Mouse (Mus musculus): ENCODE measurements around the gene Tmem95. TPM values are rescaled to one million over a fixed set of nuclear protein-coding genes. Genes with fewer than 3 reads are reported as not detected.

The Tmem95 gene
- not detected for polyA plus RNA-seq (2015; fragmentation: Illumina TruSeq; extraction: RNeasy Lipid Tissue Mini Kit (QIAGEN cat#74804); ENCODE audit: insufficient read depth, low replicate concordance)

DNA sequence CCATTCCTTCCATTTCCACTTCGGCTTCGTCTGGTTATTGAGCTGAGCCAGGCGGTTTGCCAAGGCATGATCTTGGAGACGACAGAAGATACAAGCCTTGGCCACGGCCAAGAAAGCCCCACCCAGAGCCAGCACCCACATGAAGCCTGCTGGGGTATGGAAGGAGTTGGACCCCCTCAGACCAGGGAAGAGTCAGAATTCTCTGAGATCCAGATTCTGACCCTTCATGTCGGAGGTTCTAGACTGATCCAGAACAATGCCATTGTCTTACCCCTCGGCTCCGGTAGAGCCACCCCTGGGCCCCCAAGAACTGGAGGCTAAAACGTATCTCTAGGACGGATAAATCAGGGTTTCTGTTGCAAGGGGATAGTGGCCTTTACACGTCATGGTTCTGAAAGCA, at the start of gene Tmem95:
Tmem95 (minus strand) TSS at position 141 of the 400 bp plus-strand sequence.

DNA sequence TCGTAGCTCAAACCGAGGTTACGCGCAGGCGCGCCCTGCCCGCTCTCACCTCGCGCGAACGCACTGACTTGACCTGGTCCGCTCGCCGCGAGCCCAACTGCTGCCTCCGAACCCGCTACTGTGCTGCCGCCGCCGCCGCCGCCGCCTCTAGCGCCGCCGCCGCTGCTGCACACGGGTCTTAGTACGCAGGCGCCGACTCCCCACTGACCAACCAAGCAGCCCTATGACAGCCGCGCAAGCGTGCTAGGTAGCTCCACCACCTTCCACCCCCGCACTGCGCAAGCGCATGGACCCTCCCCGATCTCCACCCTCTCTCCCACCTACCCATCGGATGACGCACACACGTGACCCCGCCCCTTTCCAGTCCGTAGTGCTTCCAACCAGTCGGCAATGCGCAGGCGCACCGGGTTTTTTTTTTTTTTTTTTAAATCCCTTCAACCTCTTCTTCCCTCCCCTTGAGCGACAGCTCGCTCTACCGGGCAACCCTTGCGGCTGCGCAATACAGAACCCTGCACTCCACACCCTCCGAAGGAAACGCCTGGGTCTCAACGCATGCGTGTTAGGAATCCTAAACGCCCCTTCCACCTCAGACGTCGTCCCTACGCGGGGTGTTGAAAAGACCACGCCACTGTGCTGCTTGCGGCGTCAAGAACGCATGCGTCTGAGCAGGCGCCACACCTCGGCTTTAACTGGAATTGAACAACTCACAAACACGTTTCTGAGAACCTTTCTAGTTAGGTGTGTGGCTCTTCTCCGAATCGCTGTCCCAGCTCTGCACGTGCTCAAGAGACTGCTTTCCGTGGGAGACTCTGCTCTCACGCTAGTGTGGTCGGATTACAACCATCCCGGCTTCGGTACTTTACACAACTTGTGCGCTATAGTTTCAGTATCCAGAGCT, 43.5 kb upstream of the Tmem95 start, which contains the start of gene Eif5a:
Eif5a (minus strand) TSS at position 845 of the 898 bp plus-strand sequence.

DNA sequence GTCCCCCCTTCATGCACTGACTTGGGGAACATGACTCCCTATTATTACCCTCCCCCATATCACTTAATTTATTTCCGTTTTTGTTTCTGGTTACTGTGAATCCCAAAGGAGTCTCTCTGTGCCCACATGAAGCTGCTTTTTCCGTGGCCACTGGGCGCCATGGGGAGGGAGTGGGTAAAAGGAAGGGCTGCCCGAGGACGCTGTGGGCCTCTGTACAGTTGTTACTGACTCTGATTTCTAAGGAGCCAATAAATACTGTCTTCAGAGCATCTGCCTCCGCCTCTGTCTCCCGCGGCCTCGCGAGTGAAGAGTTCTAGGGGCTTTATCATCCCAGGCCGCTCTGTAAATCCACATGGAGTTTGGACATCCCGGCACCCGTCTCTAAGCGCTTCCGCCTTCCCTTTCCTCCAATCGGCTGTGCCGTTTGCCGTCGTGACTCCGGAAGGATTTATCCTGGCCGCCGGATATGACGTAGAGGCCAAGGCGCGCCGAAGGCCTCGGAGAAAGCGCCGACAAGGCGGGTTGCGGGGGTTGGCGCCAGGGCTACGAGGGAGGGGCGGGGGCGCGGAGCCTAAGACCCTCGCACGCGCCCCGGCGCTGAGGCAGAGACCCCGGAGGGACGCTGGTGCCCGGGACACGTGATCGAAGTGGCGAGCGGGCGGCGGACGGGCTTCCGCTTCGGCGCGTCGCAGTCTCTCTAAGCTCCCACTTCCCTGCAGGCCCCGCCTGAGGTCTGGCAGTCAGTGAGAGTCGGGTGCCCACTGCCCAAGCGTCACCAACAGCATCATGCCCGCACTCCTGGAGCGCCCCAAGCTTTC, 35.9 kb upstream of the Tmem95 start, which contains the start of gene Gps2:
Gps2 (plus strand) TSS at position 335 of the 818 bp plus-strand sequence.

DNA sequence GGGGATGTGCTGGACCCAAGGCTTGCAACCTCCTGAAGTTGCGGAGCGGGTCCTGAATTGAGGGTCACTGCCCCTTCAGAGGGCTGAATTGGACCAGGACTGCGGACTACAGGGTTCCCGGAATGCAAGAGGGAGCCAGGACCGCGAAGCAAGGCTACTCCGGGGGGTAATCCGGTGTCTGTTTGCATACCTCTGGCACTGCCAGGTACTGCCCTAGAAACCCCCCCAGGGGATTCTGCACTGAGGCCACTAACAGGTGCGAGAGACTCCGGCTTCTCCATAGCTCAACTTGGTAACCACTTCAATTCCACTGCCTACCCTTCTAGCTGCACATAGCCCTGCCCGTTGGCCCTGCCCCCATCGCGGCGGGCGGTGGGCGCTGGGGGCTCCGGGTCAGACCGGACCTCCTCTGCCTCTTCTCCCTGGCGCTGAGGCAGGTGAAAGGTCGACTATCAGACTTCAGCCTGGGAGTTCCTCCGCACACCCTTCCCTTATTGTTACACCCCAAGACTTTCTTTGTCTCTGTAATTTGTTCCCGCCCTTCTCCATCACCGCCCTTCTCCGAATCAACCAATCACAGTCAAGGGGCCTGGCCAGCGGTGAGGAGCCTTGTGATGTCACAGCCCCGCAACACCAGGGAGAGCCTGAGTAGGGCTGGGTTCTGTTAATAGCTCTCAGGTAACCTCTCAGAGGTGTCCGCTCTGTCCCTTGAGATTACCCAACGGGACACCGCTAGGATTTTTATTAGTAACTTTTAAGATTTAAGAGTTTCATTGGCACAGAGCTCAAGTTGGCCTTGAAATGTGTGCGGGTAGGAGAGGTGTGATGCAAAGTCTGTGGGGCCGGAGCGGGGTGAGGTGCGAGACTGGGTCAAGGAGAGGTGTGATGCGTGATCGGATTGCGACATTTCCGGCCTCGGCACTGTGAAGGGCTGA, 22.9 kb upstream of the Tmem95 start, which contains the start of the genes 2810408A11Rik and Neurl4:
2810408A11Rik (minus strand) TSS at position 517 of the 935 bp plus-strand sequence.
Neurl4 (plus strand) TSS at position 602 of the 935 bp plus-strand sequence.

GRCm38 (mm10) chr11:69895291-69895690, 17.5 kb upstream of the Tmem95 start, which contains the start of gene Acap1:
Gene Acap1, minus strand, starts transcription at chr11:69895539.

DNA sequence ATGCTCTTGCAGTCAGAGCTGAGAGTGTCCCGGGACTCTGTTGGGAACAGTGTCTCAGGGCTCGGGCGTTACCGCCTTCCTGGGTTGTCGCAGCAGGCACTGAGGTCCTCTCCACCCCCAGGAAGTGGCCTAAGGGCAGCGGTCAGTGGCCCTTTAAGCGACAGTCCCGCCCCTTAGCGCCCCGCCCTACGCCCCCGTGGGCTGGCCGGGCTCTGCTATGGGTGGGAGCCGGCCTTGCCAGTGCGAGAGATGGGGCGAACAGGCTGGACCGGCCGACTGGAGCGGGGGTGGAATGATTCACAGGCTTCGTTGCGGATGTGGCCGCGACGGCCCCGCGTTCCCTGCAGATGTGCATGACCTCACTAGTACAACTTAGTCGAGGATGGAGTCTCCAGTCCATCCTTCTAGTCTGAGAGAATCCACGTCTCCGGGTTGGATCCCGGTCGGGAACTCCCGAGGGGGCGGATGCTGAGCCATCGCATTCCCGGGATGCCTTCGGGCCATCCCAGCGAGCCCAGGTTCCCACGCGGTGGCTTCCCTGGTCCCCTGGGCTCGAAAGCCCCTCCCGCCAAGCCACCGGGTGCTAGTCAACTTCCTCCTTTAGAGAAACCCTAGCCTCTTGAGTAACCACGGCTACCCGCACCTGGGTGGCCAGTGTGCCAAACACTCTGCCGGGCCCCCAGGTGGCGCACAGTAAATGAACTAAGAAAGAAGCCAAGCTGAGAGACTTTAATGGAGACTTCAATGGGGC, 3.2 kb upstream of the Tmem95 start, which contains the start of gene Kctd11:
Kctd11 (minus strand) TSS at position 554 of the 751 bp plus-strand sequence.

GRCm38 (mm10) chr11:69858113-69858998, 19.5 kb downstream of the Tmem95 start, which contains the start of gene Tnk1:
Gene Tnk1, minus strand, starts transcription at chr11:69858730.

GRCm38 (mm10) chr11:69846198-69846680, 31.6 kb downstream of the Tmem95 start, which contains the start of gene Plscr3:
Gene Plscr3, plus strand, starts transcription at chr11:69846376.

GRCm38 (mm10) chr11:69837952-69838713, 39.7 kb downstream of the Tmem95 start, which contains the start of gene Tmem256:
Gene Tmem256, plus strand, starts transcription at chr11:69838514.

GRCm38 (mm10) chr11:69837604-69837951, 40.2 kb downstream of the Tmem95 start, which contains the start of gene Nlgn2:
Gene Nlgn2, minus strand, starts transcription at chr11:69837784.

Other genes starting within 250 kb of the Tmem95 start
- 49.8 TPM for gene Fxr2, start 245.0 kb downstream of the Tmem95 start, polyA plus RNA-seq (2015; fragmentation: Illumina TruSeq; extraction: RNeasy Lipid Tissue Mini Kit (QIAGEN cat#74804); ENCODE audit: insufficient read depth, low replicate concordance)
- not detected for gene Sox15, start 222.7 kb downstream of the Tmem95 start, polyA plus RNA-seq (2015; fragmentation: Illumina TruSeq; extraction: RNeasy Lipid Tissue Mini Kit (QIAGEN cat#74804); ENCODE audit: insufficient read depth, low replicate concordance)
- gene Mpdu1, start 215.4 kb downstream of the Tmem95 start, polyA plus RNA-seq (2015; fragmentation: Illumina TruSeq; extraction: RNeasy Lipid Tissue Mini Kit (QIAGEN cat#74804); ENCODE audit: insufficient read depth, low replicate concordance): 58.3 TPM
- gene Cd68, start 211.9 kb downstream of the Tmem95 start, polyA plus RNA-seq (2015; fragmentation: Illumina TruSeq; extraction: RNeasy Lipid Tissue Mini Kit (QIAGEN cat#74804); ENCODE audit: insufficient read depth, low replicate concordance): 75.0 TPM
- gene Eif4a1, start 205.6 kb downstream of the Tmem95 start, polyA plus RNA-seq (2015; fragmentation: Illumina TruSeq; extraction: RNeasy Lipid Tissue Mini Kit (QIAGEN cat#74804); ENCODE audit: insufficient read depth, low replicate concordance): 820 TPM
- 194 TPM for gene Senp3, start 195.9 kb downstream of the Tmem95 start, polyA plus RNA-seq (2015; fragmentation: Illumina TruSeq; extraction: RNeasy Lipid Tissue Mini Kit (QIAGEN cat#74804); ENCODE audit: insufficient read depth, low replicate concordance)
- gene Tnfsf13, start 192.2 kb downstream of the Tmem95 start, polyA plus RNA-seq (2015; fragmentation: Illumina TruSeq; extraction: RNeasy Lipid Tissue Mini Kit (QIAGEN cat#74804); ENCODE audit: insufficient read depth, low replicate concordance): 17.3 TPM
- 12.0 TPM for gene Tnfsf12, start 182.2 kb downstream of the Tmem95 start, polyA plus RNA-seq (2015; fragmentation: Illumina TruSeq; extraction: RNeasy Lipid Tissue Mini Kit (QIAGEN cat#74804); ENCODE audit: insufficient read depth, low replicate concordance)
- 7.2 TPM for gene Tnfsfm13, start 181.9 kb downstream of the Tmem95 start, polyA plus RNA-seq (2015; fragmentation: Illumina TruSeq; extraction: RNeasy Lipid Tissue Mini Kit (QIAGEN cat#74804); ENCODE audit: insufficient read depth, low replicate concordance)
- 121 TPM for gene Polr2a, start 119.4 kb downstream of the Tmem95 start, polyA plus RNA-seq (2015; fragmentation: Illumina TruSeq; extraction: RNeasy Lipid Tissue Mini Kit (QIAGEN cat#74804); ENCODE audit: insufficient read depth, low replicate concordance)
- gene Slc35g3, start 116.0 kb downstream of the Tmem95 start, polyA plus RNA-seq (2015; fragmentation: Illumina TruSeq; extraction: RNeasy Lipid Tissue Mini Kit (QIAGEN cat#74804); ENCODE audit: insufficient read depth, low replicate concordance): not detected
- 27.8 TPM for gene Zbtb4, start 112.1 kb downstream of the Tmem95 start, polyA plus RNA-seq (2015; fragmentation: Illumina TruSeq; extraction: RNeasy Lipid Tissue Mini Kit (QIAGEN cat#74804); ENCODE audit: insufficient read depth, low replicate concordance)
- 10.8 TPM for gene Chrnb1, start 82.1 kb downstream of the Tmem95 start, polyA plus RNA-seq (2015; fragmentation: Illumina TruSeq; extraction: RNeasy Lipid Tissue Mini Kit (QIAGEN cat#74804); ENCODE audit: insufficient read depth, low replicate concordance)
- 2.2 TPM for gene Fgf11, start 76.2 kb downstream of the Tmem95 start, polyA plus RNA-seq (2015; fragmentation: Illumina TruSeq; extraction: RNeasy Lipid Tissue Mini Kit (QIAGEN cat#74804); ENCODE audit: insufficient read depth, low replicate concordance)
- not detected for gene Tmem102, start 72.4 kb downstream of the Tmem95 start, polyA plus RNA-seq (2015; fragmentation: Illumina TruSeq; extraction: RNeasy Lipid Tissue Mini Kit (QIAGEN cat#74804); ENCODE audit: insufficient read depth, low replicate concordance)
- not detected for gene Gm39566, start 62.7 kb downstream of the Tmem95 start, polyA plus RNA-seq (2015; fragmentation: Illumina TruSeq; extraction: RNeasy Lipid Tissue Mini Kit (QIAGEN cat#74804); ENCODE audit: insufficient read depth, low replicate concordance)
- not detected for gene Spem2, start 59.6 kb downstream of the Tmem95 start, polyA plus RNA-seq (2015; fragmentation: Illumina TruSeq; extraction: RNeasy Lipid Tissue Mini Kit (QIAGEN cat#74804); ENCODE audit: insufficient read depth, low replicate concordance)
- gene Spem1, start 55.8 kb downstream of the Tmem95 start, polyA plus RNA-seq (2015; fragmentation: Illumina TruSeq; extraction: RNeasy Lipid Tissue Mini Kit (QIAGEN cat#74804); ENCODE audit: insufficient read depth, low replicate concordance): not detected
- gene Nlgn2, start 40.2 kb downstream of the Tmem95 start, polyA plus RNA-seq (2015; fragmentation: Illumina TruSeq; extraction: RNeasy Lipid Tissue Mini Kit (QIAGEN cat#74804); ENCODE audit: insufficient read depth, low replicate concordance): 4.4 TPM
- 87.3 TPM for gene Tmem256, start 39.5 kb downstream of the Tmem95 start, polyA plus RNA-seq (2015; fragmentation: Illumina TruSeq; extraction: RNeasy Lipid Tissue Mini Kit (QIAGEN cat#74804); ENCODE audit: insufficient read depth, low replicate concordance)
- 11.9 TPM for gene Plscr3, start 31.6 kb downstream of the Tmem95 start, polyA plus RNA-seq (2015; fragmentation: Illumina TruSeq; extraction: RNeasy Lipid Tissue Mini Kit (QIAGEN cat#74804); ENCODE audit: insufficient read depth, low replicate concordance)
- gene Tnk1, start 19.3 kb downstream of the Tmem95 start, polyA plus RNA-seq (2015; fragmentation: Illumina TruSeq; extraction: RNeasy Lipid Tissue Mini Kit (QIAGEN cat#74804); ENCODE audit: insufficient read depth, low replicate concordance): 0.26 TPM
- gene Kctd11, start 3.4 kb upstream of the Tmem95 start, polyA plus RNA-seq (2015; fragmentation: Illumina TruSeq; extraction: RNeasy Lipid Tissue Mini Kit (QIAGEN cat#74804); ENCODE audit: insufficient read depth, low replicate concordance): 4.5 TPM
- 190 TPM for gene Acap1, start 17.5 kb upstream of the Tmem95 start, polyA plus RNA-seq (2015; fragmentation: Illumina TruSeq; extraction: RNeasy Lipid Tissue Mini Kit (QIAGEN cat#74804); ENCODE audit: insufficient read depth, low replicate concordance)
- gene 2810408A11Rik, start 23.0 kb upstream of the Tmem95 start, polyA plus RNA-seq (2015; fragmentation: Illumina TruSeq; extraction: RNeasy Lipid Tissue Mini Kit (QIAGEN cat#74804); ENCODE audit: insufficient read depth, low replicate concordance): 3.1 TPM
- gene Neurl4, start 23.1 kb upstream of the Tmem95 start, polyA plus RNA-seq (2015; fragmentation: Illumina TruSeq; extraction: RNeasy Lipid Tissue Mini Kit (QIAGEN cat#74804); ENCODE audit: insufficient read depth, low replicate concordance): 19.6 TPM
- 80.2 TPM for gene Gps2, start 35.9 kb upstream of the Tmem95 start, polyA plus RNA-seq (2015; fragmentation: Illumina TruSeq; extraction: RNeasy Lipid Tissue Mini Kit (QIAGEN cat#74804); ENCODE audit: insufficient read depth, low replicate concordance)
- gene Eif5a, start 43.9 kb upstream of the Tmem95 start, polyA plus RNA-seq (2015; fragmentation: Illumina TruSeq; extraction: RNeasy Lipid Tissue Mini Kit (QIAGEN cat#74804); ENCODE audit: insufficient read depth, low replicate concordance): 389 TPM
- 0.41 TPM for gene Ybx2, start 57.8 kb upstream of the Tmem95 start, polyA plus RNA-seq (2015; fragmentation: Illumina TruSeq; extraction: RNeasy Lipid Tissue Mini Kit (QIAGEN cat#74804); ENCODE audit: insufficient read depth, low replicate concordance)
- 1.2 TPM for gene Slc2a4, start 70.2 kb upstream of the Tmem95 start, polyA plus RNA-seq (2015; fragmentation: Illumina TruSeq; extraction: RNeasy Lipid Tissue Mini Kit (QIAGEN cat#74804); ENCODE audit: insufficient read depth, low replicate concordance)
- gene Cldn7, start 86.8 kb upstream of the Tmem95 start, polyA plus RNA-seq (2015; fragmentation: Illumina TruSeq; extraction: RNeasy Lipid Tissue Mini Kit (QIAGEN cat#74804); ENCODE audit: insufficient read depth, low replicate concordance): 0.72 TPM
- gene Ctdnep1, start 103.1 kb upstream of the Tmem95 start, polyA plus RNA-seq (2015; fragmentation: Illumina TruSeq; extraction: RNeasy Lipid Tissue Mini Kit (QIAGEN cat#74804); ENCODE audit: insufficient read depth, low replicate concordance): 106 TPM
- gene Elp5, start 104.5 kb upstream of the Tmem95 start, polyA plus RNA-seq (2015; fragmentation: Illumina TruSeq; extraction: RNeasy Lipid Tissue Mini Kit (QIAGEN cat#74804); ENCODE audit: insufficient read depth, low replicate concordance): 46.5 TPM
- 492 TPM for gene Gabarap, start 113.1 kb upstream of the Tmem95 start, polyA plus RNA-seq (2015; fragmentation: Illumina TruSeq; extraction: RNeasy Lipid Tissue Mini Kit (QIAGEN cat#74804); ENCODE audit: insufficient read depth, low replicate concordance)
- 67.0 TPM for gene Phf23, start 117.8 kb upstream of the Tmem95 start, polyA plus RNA-seq (2015; fragmentation: Illumina TruSeq; extraction: RNeasy Lipid Tissue Mini Kit (QIAGEN cat#74804); ENCODE audit: insufficient read depth, low replicate concordance)
- 9.8 TPM for gene Dvl2, start 122.6 kb upstream of the Tmem95 start, polyA plus RNA-seq (2015; fragmentation: Illumina TruSeq; extraction: RNeasy Lipid Tissue Mini Kit (QIAGEN cat#74804); ENCODE audit: insufficient read depth, low replicate concordance)
- 41.9 TPM for gene Acadvl, start 137.4 kb upstream of the Tmem95 start, polyA plus RNA-seq (2015; fragmentation: Illumina TruSeq; extraction: RNeasy Lipid Tissue Mini Kit (QIAGEN cat#74804); ENCODE audit: insufficient read depth, low replicate concordance)
- gene Dlg4, start 138.9 kb upstream of the Tmem95 start, polyA plus RNA-seq (2015; fragmentation: Illumina TruSeq; extraction: RNeasy Lipid Tissue Mini Kit (QIAGEN cat#74804); ENCODE audit: insufficient read depth, low replicate concordance): 9.5 TPM
- not detected for gene Asgr1, start 176.1 kb upstream of the Tmem95 start, polyA plus RNA-seq (2015; fragmentation: Illumina TruSeq; extraction: RNeasy Lipid Tissue Mini Kit (QIAGEN cat#74804); ENCODE audit: insufficient read depth, low replicate concordance)
- 0.68 TPM for gene Asgr2, start 214.6 kb upstream of the Tmem95 start, polyA plus RNA-seq (2015; fragmentation: Illumina TruSeq; extraction: RNeasy Lipid Tissue Mini Kit (QIAGEN cat#74804); ENCODE audit: insufficient read depth, low replicate concordance)

All from spleen, adult 10 weeks (tissue).